Mouse (Mus musculus): ENCODE data around the gene Map2k1.

- no peak for TF ChIP-seq POLR2A (IDR thresholded peaks at IDR 0.05; ENCODE audit: insufficient read length, low read depth)
- TF ChIP-seq TCF12 (IDR thresholded peaks at IDR 0.05; ENCODE audit: insufficient read depth, poor library complexity, severe bottlenecking), result no peak
- no peak for TF ChIP-seq MAX (IDR thresholded peaks at IDR 0.05; ENCODE audit: low read depth)
- no peak for TF ChIP-seq CEBPB (IDR thresholded peaks at IDR 0.05; ENCODE audit: insufficient read depth, poor library complexity, severe bottlenecking)
- no peak for TF ChIP-seq USF1 (IDR thresholded peaks at IDR 0.05; ENCODE audit: low read depth)
- TF ChIP-seq TCF3 (IDR thresholded peaks at IDR 0.05; ENCODE audit: insufficient read length, low read depth), result no peak
- TF ChIP-seq MYOG (IDR thresholded peaks at IDR 0.05; ENCODE audit: control insufficient read depth in 1 of 3, insufficient read depth in 1 of 3, insufficient read length in 2 of 3, low read depth in 2 of 3), result no peak
- no peak for TF ChIP-seq E2F4 (IDR thresholded peaks at IDR 0.05; ENCODE audit: insufficient read depth)
- no peak for TF ChIP-seq MYOD1 (IDR thresholded peaks at IDR 0.05; ENCODE audit: control insufficient read depth in 1 of 3, insufficient read length in 2 of 3, low read depth in 2 of 3)
- no peak for TF ChIP-seq POLR2AphosphoS2 (IDR thresholded peaks at IDR 0.05; ENCODE audit: insufficient read length, low read depth)
Measured at GRCm38 (mm10) chr9:64160471-64160870, 93.0 kb downstream of the Map2k1 start.

All from myocyte (in vitro differentiated cells).